Mouse (Mus musculus): ENCODE results near the gene Inpp5a. TPM values are rescaled to one million over a fixed set of nuclear protein-coding genes. Genes with fewer than 3 reads are reported as not detected.

Gene Inpp5a
- polyA plus RNA-seq, 1 experiment from 2014 or later = 35.5 TPM

- Histone ChIP-seq H3K4me2 (replicated peaks) (no peak overlapping the region), H3K9ac (no peak overlapping the region), H3K27me3 (replicated peaks) (no peaks in the 10 kb centered on the region), H3K9me3 (no peaks in the 10 kb centered on the region), H3K36me3 (0 out of 2 replicates have a peak, but pooled peaks cover 7% of the 10 kb centered on the region), H3K4me1 (replicated peaks) (no peaks in the 10 kb centered on the region), H3K27ac (no peak overlapping the region), H3K4me3 (replicated peaks) (no peak overlapping the region)
- 75% methylated on average over 1 of the region's 1 CpGs for WGBS
- no peak for ATAC-seq
These were observed 151.7 kb downstream of the Inpp5a start for GRCm38 (mm10) chr7:139540601-139541000.

GRCm38 (mm10) chr7:139541422-139541821, 152.5 kb downstream of the Inpp5a start:
- WGBS = 86% methylated on average over 6 of the region's 6 CpGs
- no peaks in the 10 kb centered on the region for H3K27me3 ChIP-seq (replicated peaks)
- no peak overlapping the region for H3K4me2 ChIP-seq (replicated peaks)
- H3K36me3 ChIP-seq = 0 out of 2 replicates have a peak, but pooled peaks cover 1% of the 10 kb centered on the region
- no peaks in the 10 kb centered on the region for H3K9me3 ChIP-seq
- no peak overlapping the region for H3K27ac ChIP-seq
- no peak for ATAC-seq
- no peak overlapping the region for H3K9ac ChIP-seq
- H3K4me1 ChIP-seq (replicated peaks) = no peaks in the 10 kb centered on the region
- no peak overlapping the region for H3K4me3 ChIP-seq (replicated peaks)

- ATAC-seq = no peak
- Histone ChIP-seq H3K9ac (no peak overlapping the region), H3K4me2 (replicated peaks) (no peak overlapping the region), H3K4me3 (replicated peaks) (no peak overlapping the region), H3K27ac (no peak overlapping the region), H3K9me3 (no peaks in the 10 kb centered on the region), H3K4me1 (replicated peaks) (no peaks in the 10 kb centered on the region), H3K36me3 (no peaks in the 10 kb centered on the region), H3K27me3 (replicated peaks) (no peaks in the 10 kb centered on the region)
- 78% methylated on average over 12 of the region's 12 CpGs for WGBS
These were observed 156.1 kb downstream of the Inpp5a start for GRCm38 (mm10) chr7:139544706-139545625.

- Histone ChIP-seq H3K4me1 (replicated peaks) (no peaks in the 10 kb centered on the region), H3K27ac (no peak overlapping the region), H3K9ac (no peak overlapping the region), H3K36me3 (0 out of 2 replicates have a peak, but pooled peaks cover 3% of the 10 kb centered on the region), H3K4me3 (replicated peaks) (no peak overlapping the region), H3K9me3 (no peaks in the 10 kb centered on the region), H3K27me3 (replicated peaks) (no peaks in the 10 kb centered on the region), H3K4me2 (replicated peaks) (no peak overlapping the region)
- no peak for ATAC-seq
- WGBS = 83% methylated on average over 2 of the region's 2 CpGs
These were observed 158.4 kb downstream of the Inpp5a start for GRCm38 (mm10) chr7:139547325-139547724.

GRCm38 (mm10) chr7:139550086-139550783, 161.3 kb downstream of the Inpp5a start:
- Histone ChIP-seq H3K27ac (no peak overlapping the region), H3K27me3 (replicated peaks) (no peaks in the 10 kb centered on the region), H3K4me3 (replicated peaks) (no peak overlapping the region), H3K4me1 (replicated peaks) (no peaks in the 10 kb centered on the region), H3K9me3 (no peaks in the 10 kb centered on the region), H3K9ac (no peak overlapping the region), H3K4me2 (replicated peaks) (no peak overlapping the region), H3K36me3 (0 out of 2 replicates have a peak, but pooled peaks cover 3% of the 10 kb centered on the region)
- WGBS = 82% methylated on average over 3 of the region's 3 CpGs
- no peak for ATAC-seq

- 90% methylated on average over 2 of the region's 2 CpGs for WGBS
- no peaks in the 10 kb centered on the region for H3K27me3 ChIP-seq (replicated peaks)
- no peak for ATAC-seq
- no peak overlapping the region for H3K9ac ChIP-seq
- H3K4me3 ChIP-seq (replicated peaks) = no peak overlapping the region
- H3K27ac ChIP-seq = no peak overlapping the region
- no peaks in the 10 kb centered on the region for H3K4me1 ChIP-seq (replicated peaks)
- H3K4me2 ChIP-seq (replicated peaks) = no peak overlapping the region
- H3K36me3 ChIP-seq = 0 out of 2 replicates have a peak, but pooled peaks cover 3% of the 10 kb centered on the region
- no peaks in the 10 kb centered on the region for H3K9me3 ChIP-seq
These were observed 162.6 kb downstream of the Inpp5a start for GRCm38 (mm10) chr7:139551519-139551918.

GRCm38 (mm10) chr7:139556331-139556730, 167.4 kb downstream of the Inpp5a start:
- Histone ChIP-seq H3K9me3 (no peaks in the 10 kb centered on the region), H3K27me3 (replicated peaks) (no peaks in the 10 kb centered on the region), H3K9ac (no peak overlapping the region), H3K4me1 (replicated peaks) (no peaks in the 10 kb centered on the region), H3K4me2 (replicated peaks) (no peak overlapping the region), H3K36me3 (no peaks in the 10 kb centered on the region; the same call in 1 of the 2 replicates), H3K4me3 (replicated peaks) (no peak overlapping the region), H3K27ac (no peak overlapping the region)
- ATAC-seq = no peak
- WGBS = 72% methylated on average over 5 of the region's 5 CpGs

GRCm38 (mm10) chr7:139556746-139557526, 168.0 kb downstream of the Inpp5a start:
- no peaks in the 10 kb centered on the region for H3K9me3 ChIP-seq
- 55% methylated on average over 10 of the region's 10 CpGs for WGBS

GRCm38 (mm10) chr7:139559659-139560058, 170.8 kb downstream of the Inpp5a start:
- no peak for ATAC-seq
- no peak overlapping the region for H3K4me2 ChIP-seq (replicated peaks)
- H3K4me3 ChIP-seq (replicated peaks) = no peak overlapping the region
- no peaks in the 10 kb centered on the region for H3K4me1 ChIP-seq (replicated peaks)
- H3K27me3 ChIP-seq (replicated peaks) = no peaks in the 10 kb centered on the region
- 95% methylated on average over 10 of the region's 10 CpGs for WGBS
- no peaks in the 10 kb centered on the region for H3K9me3 ChIP-seq
- no peak overlapping the region for H3K27ac ChIP-seq
- peaks cover 4% of the 10 kb centered on the region for H3K36me3 ChIP-seq
- no peak overlapping the region for H3K9ac ChIP-seq

More at GRCm38 (mm10) chr7:139556746-139557526, 168.0 kb downstream of the Inpp5a start:
- H3K4me1 ChIP-seq (replicated peaks) = no peaks in the 10 kb centered on the region
- H3K4me2 ChIP-seq (replicated peaks) = no peak overlapping the region
- H3K36me3 ChIP-seq = no peaks in the 10 kb centered on the region; the same call in 1 of the 2 replicates
- no peak overlapping the region for H3K4me3 ChIP-seq (replicated peaks)
- H3K27me3 ChIP-seq (replicated peaks) = no peaks in the 10 kb centered on the region
- no peak overlapping the region for H3K9ac ChIP-seq
- no peak for ATAC-seq
- no peak overlapping the region for H3K27ac ChIP-seq

- peaks cover 10% of the 10 kb centered on the region for H3K36me3 ChIP-seq
- WGBS = 83% methylated on average over 4 of the region's 4 CpGs
These were observed 174.5 kb downstream of the Inpp5a start for GRCm38 (mm10) chr7:139563425-139563824.

GRCm38 (mm10) chr7:139564161-139564560, 175.3 kb downstream of the Inpp5a start:
- H3K4me2 ChIP-seq (replicated peaks) = no peak overlapping the region
- H3K4me1 ChIP-seq (replicated peaks) = no peaks in the 10 kb centered on the region
- no peaks in the 10 kb centered on the region for H3K9me3 ChIP-seq
- no peaks in the 10 kb centered on the region for H3K27me3 ChIP-seq (replicated peaks)
- H3K4me3 ChIP-seq (replicated peaks) = no peak overlapping the region
- no peak overlapping the region for H3K9ac ChIP-seq
- ATAC-seq = no peak
- WGBS = 93% methylated on average over 2 of the region's 2 CpGs
- H3K27ac ChIP-seq = no peak overlapping the region
- peaks cover 10% of the 10 kb centered on the region for H3K36me3 ChIP-seq

More at GRCm38 (mm10) chr7:139563425-139563824, 174.5 kb downstream of the Inpp5a start:
- no peak overlapping the region for H3K27ac ChIP-seq
- no peak overlapping the region for H3K4me3 ChIP-seq (replicated peaks)
- no peak for ATAC-seq
- H3K27me3 ChIP-seq (replicated peaks) = no peaks in the 10 kb centered on the region
- H3K4me1 ChIP-seq (replicated peaks) = no peaks in the 10 kb centered on the region
- H3K9ac ChIP-seq = no peak overlapping the region
- no peaks in the 10 kb centered on the region for H3K9me3 ChIP-seq
- no peak overlapping the region for H3K4me2 ChIP-seq (replicated peaks)

- no peaks in the 10 kb centered on the region for H3K9me3 ChIP-seq
- H3K4me1 ChIP-seq (replicated peaks) = no peaks in the 10 kb centered on the region
- H3K36me3 ChIP-seq = peaks cover 12% of the 10 kb centered on the region
- WGBS = 76% methylated on average over 6 of the region's 6 CpGs
- no peak for ATAC-seq
- H3K27ac ChIP-seq = no peak overlapping the region
- H3K27me3 ChIP-seq (replicated peaks) = no peaks in the 10 kb centered on the region
- no peak overlapping the region for H3K4me2 ChIP-seq (replicated peaks)
- H3K4me3 ChIP-seq (replicated peaks) = no peak overlapping the region
- no peak overlapping the region for H3K9ac ChIP-seq
These were observed 177.1 kb downstream of the Inpp5a start for GRCm38 (mm10) chr7:139565998-139566397.
